Mouse (Mus musculus) fibroblast of lung, adult 2 months (primary cell): ENCODE measurements at regions not wholly inside any gene's neighbourhood (a gene's known extent, or its start where the extent isn't known, plus 50 kb on each side); places are given as distances from the start of the nearest gene placed in this dataset.

Experiments
- DNase-seq: peaks from one replicate; pipeline ENCODE4 v3.0.0-alpha.2; 2011; ENCODE audit warnings: low read depth

DNA sequence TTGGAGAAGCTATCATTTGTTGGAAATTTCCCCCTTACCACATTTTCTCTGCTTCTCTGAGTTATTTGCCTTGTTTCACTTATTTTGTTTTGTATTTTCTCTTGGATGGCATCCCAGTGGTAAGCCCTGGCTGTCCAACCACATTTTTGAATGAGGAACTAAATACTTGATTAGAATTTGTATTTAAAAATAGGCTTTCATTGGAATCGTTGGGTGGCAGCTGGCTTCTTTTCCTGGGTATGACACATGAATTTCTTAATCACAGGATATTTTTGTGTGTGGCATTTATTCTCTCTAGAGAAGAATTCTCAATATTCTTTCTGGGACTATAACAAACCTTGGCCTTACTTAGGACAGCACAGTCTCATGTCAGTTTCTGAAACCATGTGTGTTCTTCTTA is 286.5 kb downstream of the Gm11146 start:
- DNase-seq: no peak

DNA sequence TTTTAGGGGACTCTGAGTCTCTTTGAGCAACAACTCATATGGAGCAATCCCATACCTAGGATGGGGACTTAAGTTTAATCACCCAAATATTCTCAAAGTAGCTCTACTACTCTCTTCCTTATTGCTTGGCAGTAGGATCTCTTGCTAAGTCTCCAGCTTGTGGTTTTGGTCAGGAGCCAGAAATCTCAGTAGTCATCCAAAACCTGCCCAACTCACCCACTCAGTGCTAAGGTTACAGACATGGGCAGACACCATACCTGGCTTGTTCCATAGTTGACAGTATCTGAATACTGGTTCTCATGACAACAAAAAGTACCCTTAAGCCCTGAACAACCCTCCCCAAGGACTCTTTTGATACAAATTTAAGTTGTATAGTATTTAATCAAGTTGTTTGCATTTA is 288.7 kb downstream of the Gm11146 start:
- no peak for DNase-seq

DNA sequence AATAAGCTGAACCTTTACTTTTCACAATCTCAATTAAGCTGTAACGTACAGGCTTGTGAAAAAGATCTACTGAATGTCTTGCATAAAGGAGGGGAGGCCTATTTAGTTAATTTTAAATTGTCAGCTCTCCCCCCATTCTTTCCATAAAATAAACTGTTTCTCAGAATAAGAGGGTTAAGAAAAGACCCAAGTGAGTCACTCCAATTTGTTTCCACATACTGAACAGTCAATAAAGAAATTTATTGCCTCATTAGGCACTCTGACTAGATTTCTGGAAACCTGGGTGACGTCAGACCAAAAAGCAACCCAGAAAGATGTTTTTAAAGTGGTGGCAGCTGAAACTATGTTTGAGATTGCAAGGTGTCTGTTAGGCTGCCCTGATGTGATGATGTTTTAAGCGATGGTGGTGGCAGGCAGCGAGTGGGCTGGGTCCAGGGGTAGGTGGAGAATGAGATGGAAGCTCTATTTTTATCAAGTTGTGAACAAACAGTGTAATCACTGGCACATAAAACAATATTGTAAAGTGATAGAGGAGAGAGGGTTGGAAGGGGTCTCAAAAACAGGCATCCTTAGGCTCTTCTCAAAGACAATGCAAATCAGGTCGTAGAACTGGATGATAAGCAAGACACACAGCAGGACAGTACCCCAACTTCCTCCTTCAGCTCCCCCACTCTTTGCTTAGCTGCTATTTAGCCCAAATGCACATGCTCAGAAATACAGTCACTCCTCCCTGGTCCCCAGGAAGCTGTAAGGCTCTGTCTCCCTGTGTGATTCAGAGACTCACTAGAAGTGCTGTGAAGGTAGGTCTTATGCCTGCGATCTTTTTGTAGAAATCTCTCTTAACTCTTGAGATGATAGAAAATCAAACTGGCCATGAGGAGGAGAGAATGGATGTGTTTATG is 288.0 kb downstream of the Usp25 start:
- DNase-seq: no peak

- DNase-seq: no peak
Measured at GRCm38 (mm10) chr16:77300572-77301213, 287.2 kb downstream of the Usp25 start.

DNA sequence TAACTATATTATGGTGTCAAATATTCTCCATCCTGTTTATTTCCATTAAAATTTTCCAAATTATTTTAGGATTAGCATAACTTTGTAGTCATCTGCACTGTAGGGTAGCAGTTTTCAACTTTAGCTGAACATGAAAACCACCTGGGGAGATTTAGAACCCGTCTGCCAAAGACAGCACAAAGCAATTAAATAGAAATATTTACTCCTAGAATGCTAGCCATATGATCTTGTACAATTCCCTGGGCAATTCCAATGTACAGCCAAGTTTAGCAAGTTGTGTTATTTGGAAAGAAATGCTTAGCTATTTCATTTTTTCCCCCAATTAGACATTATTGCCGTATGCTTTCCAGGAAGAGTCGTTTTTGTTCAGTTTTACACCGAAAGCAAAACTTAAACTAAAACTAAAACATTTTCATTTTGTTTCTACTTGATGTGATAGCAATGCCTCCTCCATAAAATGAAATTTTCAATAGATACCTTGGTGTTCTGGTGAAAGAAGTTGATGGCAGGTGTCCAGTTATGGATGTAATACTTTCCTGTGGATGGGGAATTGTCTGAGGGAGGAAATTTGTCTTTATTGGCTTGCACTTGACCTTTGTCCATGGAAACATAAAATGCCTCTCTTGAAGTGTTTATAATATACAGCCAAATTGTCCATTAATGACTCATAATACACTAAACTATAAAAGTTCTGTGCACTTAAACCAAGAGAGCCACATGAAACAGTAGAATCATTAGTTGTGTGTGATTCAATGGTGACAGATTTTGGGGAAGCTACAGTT is 282.3 kb downstream of the Usp25 start:
- no peak for DNase-seq

- peak; percentile 24 for DNase-seq
Measured at GRCm38 (mm10) chr16:77292317-77292771, 278.8 kb downstream of the Usp25 start.

DNA sequence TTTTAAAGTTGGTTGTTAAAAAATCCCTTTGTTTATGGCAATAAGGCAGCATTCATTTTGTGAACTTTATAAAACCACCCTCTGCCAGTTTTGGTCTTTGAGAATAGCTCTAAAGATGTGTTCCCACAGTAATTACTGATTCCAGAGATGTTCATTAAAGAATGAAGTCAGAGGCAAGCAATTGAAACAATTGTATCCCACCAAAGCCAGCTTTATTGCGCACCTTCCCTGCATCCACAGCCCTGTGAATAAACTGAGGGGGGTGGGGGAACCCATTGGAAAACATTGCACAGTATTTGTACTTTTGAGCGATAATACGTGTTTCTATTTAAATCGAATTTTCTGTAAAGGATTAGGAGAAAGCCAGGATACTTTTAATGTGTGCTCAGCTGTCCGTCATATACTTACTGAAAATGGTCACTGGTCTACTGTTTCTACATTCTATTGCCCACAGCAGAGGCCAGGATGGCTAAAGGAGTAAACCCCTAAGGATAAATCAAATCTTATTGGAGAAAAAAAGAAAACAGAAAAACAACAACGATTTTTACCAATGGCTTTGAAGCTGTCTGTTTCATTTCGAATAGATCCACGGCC is 278.3 kb downstream of the Usp25 start:
- no peak for DNase-seq

DNA sequence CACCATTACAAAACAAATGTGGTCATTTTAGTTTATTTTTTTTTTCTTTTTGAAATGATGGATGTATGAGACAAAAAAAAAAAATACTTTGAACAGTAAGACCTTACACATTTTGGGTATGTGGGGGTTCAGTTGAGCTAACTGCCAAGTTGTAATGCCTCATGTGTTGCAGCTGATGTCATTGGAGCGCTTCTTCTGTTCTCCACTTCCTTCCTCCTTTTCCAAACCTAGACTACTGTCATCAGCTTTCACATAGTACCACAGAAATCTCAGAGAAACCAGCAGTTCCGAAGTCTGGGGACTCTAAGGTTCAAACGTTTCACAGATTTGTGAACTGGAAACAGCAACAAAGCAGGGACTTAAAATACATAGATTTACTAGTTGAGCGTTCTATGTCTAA is 270.7 kb downstream of the Usp25 start:
- no peak for DNase-seq

GRCm38 (mm10) chr16:77279916-77280315 is 266.4 kb downstream of the Usp25 start:
- DNase-seq: no peak

- no peak for DNase-seq
Measured at GRCm38 (mm10) chr16:77279495-77279894, 266.0 kb downstream of the Usp25 start.

DNA sequence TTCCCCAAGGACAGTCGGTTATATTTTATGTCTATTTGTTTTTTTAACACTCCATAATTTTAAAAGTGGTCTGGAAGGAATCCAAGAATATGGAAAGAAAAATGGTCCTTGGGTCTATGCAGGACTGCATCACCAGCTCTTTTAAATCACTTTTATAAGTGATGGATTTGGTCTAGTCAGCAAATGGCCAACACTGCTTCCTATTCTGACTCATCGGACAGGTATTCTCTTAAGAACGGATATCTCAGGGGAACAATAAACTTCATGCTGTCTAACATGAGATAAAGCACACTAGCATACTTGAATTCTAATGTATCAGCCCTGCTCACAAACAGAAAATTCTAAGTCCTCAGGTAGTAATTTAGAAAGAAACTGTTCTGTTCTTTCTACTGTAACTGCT is 259.8 kb downstream of the Usp25 start:
- no peak for DNase-seq

- no peak for DNase-seq
Measured at GRCm38 (mm10) chr16:77268926-77269325, 255.4 kb downstream of the Usp25 start.

GRCm38 (mm10) chr16:77267679-77268078 is 254.2 kb downstream of the Usp25 start:
- no peak for DNase-seq

GRCm38 (mm10) chr16:77252349-77252748 is 238.8 kb downstream of the Usp25 start:
- no peak for DNase-seq

GRCm38 (mm10) chr16:77251422-77251821 is 237.9 kb downstream of the Usp25 start:
- DNase-seq: no peak

GRCm38 (mm10) chr16:77240876-77241275 is 227.4 kb downstream of the Usp25 start:
- DNase-seq: no peak

DNA sequence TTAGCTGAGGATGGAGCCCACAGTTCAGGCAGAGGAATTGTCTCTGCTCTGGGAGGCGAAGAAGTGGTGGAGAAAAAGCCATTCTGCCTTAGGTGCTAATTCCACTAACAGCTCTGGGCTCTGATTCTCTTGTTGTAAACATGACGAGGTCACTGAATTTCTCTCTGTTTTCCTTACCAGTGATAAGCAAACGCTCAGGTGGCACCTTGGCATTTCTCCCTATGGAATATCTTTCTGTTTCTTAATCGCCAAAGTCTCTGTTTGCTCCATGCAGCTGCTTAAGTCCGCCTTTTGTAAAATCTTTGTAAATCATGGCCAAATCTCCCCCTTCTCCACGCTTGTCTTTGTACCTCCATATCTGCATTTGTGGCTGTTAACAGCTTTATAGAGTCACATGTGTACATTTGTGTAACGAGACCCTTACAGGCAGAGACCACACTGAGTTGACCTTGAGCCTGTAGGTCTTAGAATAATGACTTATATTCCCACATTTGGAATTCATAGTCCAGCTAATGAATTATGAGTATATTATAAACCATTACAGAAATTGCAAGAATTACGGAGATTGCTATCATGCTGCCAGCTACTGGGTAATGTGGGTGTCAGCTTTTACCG is 225.8 kb downstream of the Usp25 start:
- no peak for DNase-seq

- DNase-seq: no peak
Measured at GRCm38 (mm10) chr16:77238358-77239175, 225.1 kb downstream of the Usp25 start.

GRCm38 (mm10) chr16:77237631-77238357 is 224.3 kb downstream of the Usp25 start:
- no peak for DNase-seq

DNA sequence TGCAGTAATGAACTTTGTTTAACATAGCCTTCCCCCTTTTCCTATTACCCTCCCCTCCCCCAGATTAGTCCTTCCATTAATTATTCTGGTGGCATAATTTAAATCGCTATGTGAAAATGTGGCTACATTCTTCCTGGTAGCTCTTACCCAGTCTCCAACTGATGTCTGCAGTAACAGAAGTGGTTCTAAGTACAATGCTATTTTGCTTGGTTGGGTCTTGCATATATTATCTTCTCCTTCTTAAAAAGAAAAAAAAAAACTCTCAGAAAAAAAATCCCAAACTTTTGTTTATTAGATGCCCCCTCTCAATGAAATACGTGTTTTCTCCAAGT is 223.7 kb downstream of the Usp25 start:
- no peak for DNase-seq
